Mouse (Mus musculus) olfactory bulb, adult 2 months (tissue): ENCODE measurements around the gene Homer2.

Source experiments
- CTCF ChIP-seq: fragments of 200-500 bp; IDR thresholded peaks from 2 replicates; pipeline ENCODE4 v1.5.1; 2012; ENCODE audit warnings: low read depth, mild to moderate bottlenecking, low read length, moderate library complexity; ENCODE audit not compliant: insufficient read depth
- POLR2A ChIP-seq: fragments of 200-500 bp; IDR thresholded peaks from 2 replicates; pipeline ENCODE4 v1.6.1; 2012; ENCODE audit warnings: mild to moderate bottlenecking, low read depth, low read length, moderate library complexity; ENCODE audit not compliant: insufficient read depth

DNA sequence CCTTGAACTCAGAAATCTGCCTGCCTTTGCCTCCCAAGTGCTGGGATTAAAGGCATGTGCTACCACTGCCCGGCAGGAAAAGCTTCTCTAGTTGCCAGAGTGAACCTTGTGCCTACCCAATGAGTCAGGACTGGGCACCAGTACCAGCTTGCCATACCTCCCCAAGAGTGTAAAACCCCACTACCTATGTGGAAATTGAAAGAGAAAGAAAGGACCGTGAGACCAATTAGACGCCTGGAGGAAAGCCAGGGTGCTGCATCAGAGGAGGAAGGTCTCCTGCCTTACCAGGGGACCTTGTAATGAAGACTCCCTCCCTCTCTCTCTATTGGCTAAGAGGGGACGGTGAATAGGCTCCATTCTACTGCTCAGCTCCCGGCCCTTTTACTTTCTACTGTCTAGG, 59.4 kb downstream of the Homer2 start:
- TF ChIP-seq CTCF (no peak), POLR2A (no peak)
